Mouse (Mus musculus) intestine, embryonic 15.5 days (tissue): ENCODE data around the gene Tmem110. TPM values are rescaled to one million over a fixed set of nuclear protein-coding genes. Genes with fewer than 3 reads are reported as not detected.
A peak's percentile ranks its signal among the peaks of the same experiment; 100 is the strongest.

Experiments
- ATAC-seq: fragments of 200-750 bp; cut with Nextera tagmentation; 2 replicates; pipeline ENCODE4 v1.8.0; 2017; ENCODE audit warnings: moderate TSS enrichment, moderate library complexity
- H3K27ac ChIP-seq: fragments of 300-500 bp; sonication (generic); 2 replicates; pipeline ENCODE4 v1.5.1; 2015; ENCODE audit warnings: mild to moderate bottlenecking, inconsistent platforms
- H3K27me3 ChIP-seq: fragments of 300-500 bp; sonication (generic); replicated peaks from 2 replicates; pipeline ENCODE4 v1.6.1; 2015; ENCODE audit warnings: inconsistent platforms
- H3K36me3 ChIP-seq: fragments of 300-500 bp; sonication (generic); 2 replicates; pipeline ENCODE4 v1.6.1; 2015; ENCODE audit warnings: inconsistent platforms
- H3K4me1 ChIP-seq: fragments of 300-500 bp; sonication (generic); replicated peaks from 2 replicates; pipeline ENCODE4 v1.6.1; 2015; ENCODE audit warnings: inconsistent platforms
- H3K4me2 ChIP-seq: fragments of 300-500 bp; sonication (generic); replicated peaks from 2 replicates; pipeline ENCODE4 v1.6.1; 2015; ENCODE audit warnings: mild to moderate bottlenecking, inconsistent platforms
- H3K4me3 ChIP-seq: fragments of 300-500 bp; sonication (generic); replicated peaks from 2 replicates; pipeline ENCODE4 v1.5.1; 2015; ENCODE audit warnings: inconsistent platforms
- H3K9ac ChIP-seq: fragments of 300-500 bp; sonication (generic); 2 replicates; pipeline ENCODE4 v1.6.1; 2015; ENCODE audit warnings: inconsistent platforms
- H3K9me3 ChIP-seq: fragments of 300-500 bp; sonication (generic); 2 replicates; pipeline ENCODE4 v1.6.1; 2016; ENCODE audit warnings: inconsistent platforms
- WGBS: fragments of 180-500 bp; shearing (Covaris S2); methylation state at CpG from one replicate; pipeline ENCODE4 v1.1.7; 2015; 5-methylcytosine and 5-hydroxymethylcytosine counted together
- polyA plus RNA-seq: library from polyadenylated mRNA; unstranded; fragments of >200 nt; fragmentation: Nextera tagmentation; extraction: Ambion mirVana; gene quantifications from 2 replicates; pipeline ENCODE4 v1.2.1, GENCODE M21; 2015

The Tmem110 gene
- polyA plus RNA-seq, 1 experiment from 2014 or later, result 22.0 TPM

DNA sequence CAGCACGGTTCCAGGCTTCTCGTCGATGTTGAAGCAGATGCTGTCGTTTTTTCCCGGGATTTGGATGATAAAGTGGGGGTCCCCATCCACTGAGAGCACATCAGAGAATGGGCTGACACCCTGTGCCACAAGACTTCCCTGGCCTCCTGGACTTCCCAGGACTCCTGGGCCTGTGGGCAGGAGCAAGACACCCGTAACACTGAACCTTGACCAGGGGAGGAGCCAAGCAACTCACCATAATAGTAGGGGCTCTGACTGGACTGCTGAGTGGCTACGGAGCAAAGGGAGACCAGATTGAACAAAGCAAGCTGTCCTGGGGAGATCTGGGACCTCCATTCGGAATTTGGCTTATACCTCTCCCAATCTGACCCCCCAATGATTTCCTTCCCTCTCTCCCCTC, 87.3 kb downstream of the Tmem110 start:
- H3K27me3 ChIP-seq, result no peaks in the 10 kb centered on the region
- no peak overlapping the region for H3K9ac ChIP-seq
- H3K4me3 ChIP-seq, result no peak overlapping the region
- H3K36me3 ChIP-seq, result no peaks in the 10 kb centered on the region
- no peaks in the 10 kb centered on the region for H3K9me3 ChIP-seq
- no peaks in the 10 kb centered on the region for H3K4me1 ChIP-seq
- H3K27ac ChIP-seq, result no peak overlapping the region
- no peak overlapping the region for H3K4me2 ChIP-seq
- WGBS, result 75% methylated on average over 8 of the region's 8 CpGs
- ATAC-seq, result peak; percentile 82

DNA sequence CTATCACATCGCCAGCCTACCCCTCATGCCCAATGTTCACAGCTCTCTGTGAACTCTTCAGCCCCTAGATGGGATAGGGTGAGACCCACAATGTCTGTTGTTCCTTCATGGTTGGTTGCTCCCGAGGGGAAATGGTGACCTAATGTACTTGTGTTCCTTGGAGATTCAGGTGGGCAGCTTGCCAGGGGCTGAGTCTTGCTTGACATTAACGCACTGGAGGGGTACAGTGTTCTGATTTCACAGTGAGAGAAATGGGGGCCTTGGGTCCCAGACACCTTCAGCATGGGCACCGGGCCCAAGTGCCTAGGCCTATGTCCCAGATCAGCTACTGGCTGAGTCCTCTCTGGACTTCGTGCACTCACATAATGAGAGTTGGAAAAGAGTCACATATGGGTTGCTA, 88.0 kb downstream of the Tmem110 start:
- no peak for ATAC-seq
- H3K4me3 ChIP-seq, result no peak overlapping the region
- H3K27me3 ChIP-seq, result no peaks in the 10 kb centered on the region
- no peaks in the 10 kb centered on the region for H3K36me3 ChIP-seq
- no peaks in the 10 kb centered on the region for H3K4me1 ChIP-seq
- no peak overlapping the region for H3K4me2 ChIP-seq
- H3K9me3 ChIP-seq, result no peaks in the 10 kb centered on the region
- 82% methylated on average over 5 of the region's 5 CpGs for WGBS
- no peak overlapping the region for H3K27ac ChIP-seq
- H3K9ac ChIP-seq, result no peak overlapping the region

DNA sequence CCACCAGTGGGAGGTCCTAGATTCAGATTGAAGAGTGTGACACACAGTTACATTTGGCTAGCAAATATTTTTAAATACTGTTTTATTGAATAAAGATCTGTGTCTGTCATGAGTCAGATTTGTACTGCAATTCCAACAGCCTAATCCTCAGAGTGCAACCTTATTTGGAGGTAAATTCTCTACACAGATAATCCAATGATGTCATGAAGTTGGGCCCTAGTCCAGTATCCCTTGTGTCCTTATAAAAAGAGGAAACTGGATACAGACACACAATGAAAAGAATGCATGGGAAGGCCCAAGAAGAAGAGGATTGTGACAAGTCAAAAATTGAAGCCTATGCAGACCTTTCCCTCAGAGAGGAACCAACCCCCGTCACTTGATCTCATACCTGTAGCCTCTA, 91.1 kb downstream of the Tmem110 start:
- H3K4me2 ChIP-seq, result no peak overlapping the region
- no peaks in the 10 kb centered on the region for H3K27me3 ChIP-seq
- no peak overlapping the region for H3K4me3 ChIP-seq
- H3K4me1 ChIP-seq, result no peaks in the 10 kb centered on the region
- no peak overlapping the region for H3K27ac ChIP-seq
- no peak overlapping the region for H3K9ac ChIP-seq
- WGBS, result 83% methylated on average over 1 of the region's 1 CpGs
- no peaks in the 10 kb centered on the region for H3K36me3 ChIP-seq
- ATAC-seq, result 0 out of 2 replicates have a peak, but pooled peaks have one; percentile 16
- H3K9me3 ChIP-seq, result no peaks in the 10 kb centered on the region

DNA sequence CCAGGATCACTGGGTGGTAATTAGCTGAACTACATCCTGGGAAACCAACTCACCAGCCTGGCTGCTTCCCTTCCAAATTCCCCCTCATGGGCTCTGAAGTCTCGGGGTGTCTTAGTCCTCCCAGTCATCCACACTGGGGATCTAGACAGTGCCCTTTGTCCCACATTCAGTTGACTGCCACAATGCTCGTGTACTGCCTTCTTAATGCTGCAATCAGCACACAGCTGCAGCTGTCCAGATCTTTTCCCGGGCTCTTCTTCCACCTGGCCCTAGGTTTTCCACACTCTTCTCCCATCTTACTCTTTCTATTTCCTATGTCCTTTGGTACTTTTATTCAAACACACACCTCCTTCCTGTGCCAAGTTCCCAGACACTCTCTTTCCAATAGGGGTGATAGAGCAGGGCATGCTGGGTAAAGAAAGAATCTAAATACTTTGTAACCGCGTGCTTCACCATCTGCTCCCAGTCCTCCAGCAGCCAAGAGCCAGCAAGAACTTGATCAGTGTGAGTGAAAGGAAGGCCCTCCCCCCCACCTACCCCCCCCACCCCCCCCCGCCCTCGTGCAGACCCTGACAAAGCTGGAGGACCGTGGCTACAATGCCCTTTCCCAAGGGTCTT, 96.8 kb downstream of the Tmem110 start:
- Histone ChIP-seq H3K36me3 (no peaks in the 10 kb centered on the region), H3K27me3 (no peaks in the 10 kb centered on the region), H3K4me3 (no peak overlapping the region), H3K9ac (no peak overlapping the region), H3K4me2 (no peak overlapping the region), H3K4me1 (no peaks in the 10 kb centered on the region), H3K9me3 (no peaks in the 10 kb centered on the region), H3K27ac (no peak overlapping the region)
- ATAC-seq, result no peak
- WGBS, result 51% methylated on average over 8 of the region's 8 CpGs

DNA sequence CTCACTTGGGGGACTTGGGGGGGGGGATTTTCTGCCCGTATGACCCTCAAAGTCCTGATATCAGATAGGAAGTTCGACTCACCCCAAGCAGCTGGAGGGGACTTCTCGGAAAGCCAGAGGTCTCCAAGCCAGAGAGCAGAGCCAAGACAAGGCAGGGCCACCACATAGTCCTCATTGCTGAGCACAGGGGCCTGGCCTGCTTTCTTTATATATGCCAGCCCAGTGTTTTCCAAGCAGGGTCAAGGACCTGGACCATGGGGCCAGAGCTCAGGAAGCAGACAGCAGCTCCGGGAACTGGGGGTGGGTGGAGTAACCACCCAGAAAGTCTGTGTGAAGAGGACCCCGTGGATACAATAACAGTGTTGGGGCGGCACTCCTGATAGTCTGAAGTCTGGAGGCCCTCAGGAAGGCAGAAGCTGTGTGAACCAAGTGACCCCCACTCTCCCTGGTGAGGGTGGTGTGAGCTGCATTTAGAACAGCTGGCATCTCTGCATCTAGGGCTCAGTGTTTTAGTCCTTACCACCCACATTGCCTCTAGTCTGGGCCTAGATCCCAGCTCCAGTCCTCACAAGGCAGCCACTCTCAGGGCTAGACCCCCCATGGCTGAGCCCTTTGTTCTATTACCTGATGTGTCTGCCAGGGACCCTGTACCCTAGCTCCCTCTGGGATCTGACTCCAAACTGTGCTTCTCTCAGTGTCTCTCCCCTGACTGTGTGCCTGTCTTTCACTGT, 98.2 kb downstream of the Tmem110 start, which contains the start of gene Itih3:
Gene Itih3, minus strand, starts transcription at position 386 of the 731 bp plus-strand sequence.
- Histone ChIP-seq H3K4me3 (no peak within 1 kb of the TSS), H3K27ac (no peak within 1 kb of the TSS), H3K36me3 (no peaks in the 10 kb centered on the region), H3K9ac (no peak within 1 kb of the TSS), H3K4me2 (no peak within 1 kb of the TSS), H3K9me3 (no peaks in the 10 kb centered on the region), H3K4me1 (no peaks in the 10 kb centered on the region), H3K27me3 (no peaks in the 10 kb centered on the region)
- WGBS, result 38% methylated on average over 6 of the region's 6 CpGs
- no peak for ATAC-seq

DNA sequence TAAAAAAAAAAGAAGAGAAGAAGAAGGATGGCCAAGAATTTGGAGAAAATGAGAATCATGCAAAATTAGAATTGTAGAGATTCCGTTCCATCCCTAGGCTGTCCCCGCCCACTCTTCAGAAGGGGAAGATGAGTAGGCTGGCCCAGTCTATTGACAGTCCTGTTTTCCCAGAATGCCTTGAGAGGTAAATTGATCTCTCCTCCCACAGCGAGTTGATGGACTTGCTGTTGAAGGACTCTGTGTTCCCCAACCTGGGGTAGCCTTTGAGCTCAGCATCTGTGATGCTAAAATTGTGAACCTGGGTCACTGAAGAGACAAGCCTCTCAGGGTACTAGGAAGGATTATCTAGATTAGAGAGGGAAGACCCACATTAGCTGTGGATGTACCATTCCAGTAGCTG, 100.1 kb downstream of the Tmem110 start:
- Histone ChIP-seq H3K4me3 (no peak overlapping the region), H3K4me2 (no peak overlapping the region), H3K36me3 (no peaks in the 10 kb centered on the region), H3K9ac (no peak overlapping the region), H3K27me3 (no peaks in the 10 kb centered on the region), H3K9me3 (no peaks in the 10 kb centered on the region), H3K4me1 (no peaks in the 10 kb centered on the region), H3K27ac (no peak overlapping the region)
- ATAC-seq, result no peak
- WGBS, result 87% methylated on average over 3 of the region's 3 CpGs

Other genes with a start within 250 kb of the Tmem110 start
- gene Prkcd, start 199.4 kb upstream of the Tmem110 start, polyA plus RNA-seq, result 57.2 and 58.3 TPM in 2 replicates
- gene Rft1, start 171.2 kb upstream of the Tmem110 start, polyA plus RNA-seq, result 12.6 and 15.0 TPM in 2 replicates
- gene Sfmbt1, start 110.7 kb upstream of the Tmem110 start, polyA plus RNA-seq, result 11.4 and 12.3 TPM in 2 replicates
- gene Mustn1, start 53.6 kb downstream of the Tmem110 start, polyA plus RNA-seq, result 8.1 and 8.3 TPM in 2 replicates
- gene Itih4, start 60.9 kb downstream of the Tmem110 start, polyA plus RNA-seq, result 1.1 and 2.6 TPM in 2 replicates
- gene Itih3, start 98.2 kb downstream of the Tmem110 start, polyA plus RNA-seq, result 3.2 and 5.1 TPM in 2 replicates
- gene Itih1, start 117.7 kb downstream of the Tmem110 start, polyA plus RNA-seq, result 0.41 and 1.2 TPM in 2 replicates
- gene Nek4, start 125.8 kb downstream of the Tmem110 start, polyA plus RNA-seq, result 8.5 and 9.5 TPM in 2 replicates
- 44.6 and 48.6 TPM in 2 replicates for gene Glt8d1, start 175.8 kb downstream of the Tmem110 start, polyA plus RNA-seq
- gene Spcs1, start 176.1 kb downstream of the Tmem110 start, polyA plus RNA-seq, result 411 and 423 TPM in 2 replicates
- gene Pbrm1, start 193.5 kb downstream of the Tmem110 start, polyA plus RNA-seq, result 97.1 and 106 TPM in 2 replicates
- 127 and 151 TPM in 2 replicates for gene Gnl3, start 193.6 kb downstream of the Tmem110 start, polyA plus RNA-seq